Mouse (Mus musculus) lung, adult 2 months (tissue): ENCODE data around the gene 1700113H08Rik. TPM values are rescaled to one million over a fixed set of nuclear protein-coding genes. Genes with fewer than 3 reads are reported as not detected.

Experiments used
- DNase-seq: peaks from one replicate; pipeline ENCODE4 v3.0.0; 2022
- H3K4me1 ChIP-seq: fragments of 200-500 bp; 2 replicates; pipeline ENCODE4 v1.6.1; 2011; ENCODE audit warnings: low read length; ENCODE audit not compliant: control insufficient read depth, insufficient read depth
- H3K4me3 ChIP-seq: fragments of 200-500 bp; replicated peaks from 2 replicates; pipeline ENCODE3; 2011; ENCODE audit warnings: low read depth, mild to moderate bottlenecking, control low read depth, low read length; ENCODE audit errors: extremely low read depth
- CTCF ChIP-seq: fragments of 200-500 bp; IDR thresholded peaks from 2 replicates; pipeline ENCODE4 v1.5.1; 2011; ENCODE audit warnings: mild to moderate bottlenecking, low read length, control low read depth; ENCODE audit not compliant: insufficient read depth
- POLR2A ChIP-seq: fragments of 200-500 bp; IDR thresholded peaks from 2 replicates; pipeline ENCODE4 v1.6.1; 2011; ENCODE audit warnings: low read depth, mild to moderate bottlenecking, control low read depth, low read length, borderline replicate concordance; ENCODE audit errors: extremely low read depth
- WGBS: fragments of 180-500 bp; shearing (Covaris S2); methylation state at CpG from one replicate; pipeline ENCODE4 v1.1.7; 2018; 5-methylcytosine and 5-hydroxymethylcytosine counted together
- polyA plus RNA-seq: library from polyadenylated mRNA; depleted of rRNA; stranded (reverse); fragments of >200 nt; gene quantifications from 2 replicates; pipeline ENCODE4 v1.2.3, GENCODE M21; 2012

Gene 1700113H08Rik
- polyA plus RNA-seq, 1 experiment: not detected

DNA sequence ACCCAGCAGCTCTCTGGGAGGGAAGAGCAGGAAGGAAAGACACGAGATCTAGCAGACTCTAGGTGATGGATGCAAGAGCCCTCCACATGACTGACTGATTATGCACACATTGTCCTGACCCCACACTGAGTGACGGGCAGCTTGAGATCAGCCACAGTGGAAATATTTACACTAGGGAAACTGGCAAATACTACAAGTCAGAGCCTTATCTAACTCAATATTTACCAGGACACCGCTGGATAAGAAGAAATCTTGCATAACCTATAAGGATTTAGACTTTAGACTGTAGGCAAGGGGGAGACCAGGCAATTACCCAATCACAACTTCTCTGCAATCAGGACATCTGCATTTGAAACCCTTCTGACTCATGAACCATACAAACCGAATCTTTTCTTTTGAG is 6.1 kb upstream of the 1700113H08Rik start:
- Histone ChIP-seq H3K4me1 (no peaks in the 10 kb centered on the region), H3K4me3 (no peak overlapping the region)
- no peak for DNase-seq
- WGBS: 34% methylated on average over 4 of the region's 4 CpGs
- TF ChIP-seq POLR2A (no peak), CTCF (no peak)

DNA sequence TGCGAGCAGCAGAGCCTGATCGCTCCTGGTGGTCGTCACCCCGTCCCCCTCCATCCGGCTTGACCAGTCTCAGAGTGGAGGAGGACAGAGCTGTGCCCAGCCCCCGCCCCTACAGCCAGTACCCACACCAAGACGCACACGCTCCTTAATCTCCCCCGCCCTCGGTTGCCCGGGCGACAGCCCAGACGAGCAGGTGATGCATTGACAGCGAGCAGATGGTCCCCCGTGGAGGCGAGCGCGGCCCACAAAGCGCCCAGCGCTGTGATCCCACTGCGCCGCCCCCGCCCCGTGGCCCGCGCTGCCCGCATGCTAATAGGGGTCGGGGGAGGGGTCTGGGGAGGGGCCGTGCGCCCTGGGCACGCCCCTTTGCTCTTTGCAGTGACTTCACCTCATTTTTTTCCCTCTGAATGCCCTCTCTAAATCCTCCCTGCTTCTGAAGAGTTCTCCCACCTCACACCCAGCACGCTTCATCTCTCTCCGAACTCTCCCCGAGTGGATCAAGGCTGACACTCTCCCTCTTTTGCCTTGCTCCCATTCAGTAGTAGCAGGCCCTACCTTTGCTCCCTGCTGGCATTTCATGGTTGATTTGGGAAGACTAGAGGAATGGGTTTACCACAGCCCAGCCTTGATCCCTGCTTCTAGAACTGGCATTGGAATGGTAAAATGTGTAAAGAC is 543 bp downstream of the 1700113H08Rik start:
- WGBS: 1% methylated on average over 34 of the region's 34 CpGs
- TF ChIP-seq POLR2A (no peak), CTCF (no peak)
- Histone ChIP-seq H3K4me3 (no peak overlapping the region), H3K4me1 (no peaks in the 10 kb centered on the region)
- DNase-seq: no peak

DNA sequence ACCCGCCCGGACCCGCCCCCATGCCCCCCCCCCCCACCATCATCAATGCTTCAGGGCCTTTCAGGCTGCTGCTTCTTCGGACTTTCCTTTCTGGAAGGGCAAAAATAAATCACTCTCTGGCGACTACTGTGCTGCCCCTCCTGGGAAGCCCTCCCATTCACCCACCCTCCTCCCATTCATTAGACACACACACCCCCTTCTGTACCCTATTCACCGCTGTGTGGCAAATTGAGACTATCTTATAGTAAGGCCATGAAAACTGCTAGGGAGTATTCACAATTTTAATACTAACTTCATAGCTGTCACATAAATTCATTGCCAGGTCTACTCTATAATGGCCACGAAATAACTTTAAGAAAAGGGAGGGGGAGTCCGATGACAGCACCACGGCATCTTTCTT is 1.1 kb downstream of the 1700113H08Rik start:
- WGBS: 29% methylated on average over 9 of the region's 9 CpGs
- TF ChIP-seq POLR2A: no peak
- TF ChIP-seq CTCF: no peak
- Histone ChIP-seq H3K4me3 (no peak overlapping the region), H3K4me1 (no peaks in the 10 kb centered on the region)
- no peak for DNase-seq

DNA sequence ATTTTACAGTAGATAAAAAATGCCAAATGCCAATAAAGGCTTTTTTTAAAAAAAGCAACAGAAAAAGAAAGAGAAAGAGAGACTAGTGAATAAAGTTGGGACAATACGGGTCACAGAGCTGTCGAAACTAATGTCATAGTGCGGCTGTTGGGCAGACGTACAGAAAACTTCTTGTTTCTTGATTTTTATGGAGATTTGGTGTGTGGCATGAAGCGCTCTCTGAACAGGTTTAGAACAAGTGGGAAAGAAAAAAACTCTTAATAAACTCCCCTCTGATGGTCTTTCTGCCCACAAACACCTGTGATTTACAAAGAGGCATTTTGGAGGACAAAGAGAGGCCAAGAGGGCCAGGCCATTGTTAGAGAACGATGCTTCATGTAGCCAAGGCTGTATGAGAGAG is 1.6 kb downstream of the 1700113H08Rik start:
- no peak overlapping the region for H3K4me3 ChIP-seq
- TF ChIP-seq POLR2A: no peak
- no peak for TF ChIP-seq CTCF
- 82% methylated on average over 6 of the region's 6 CpGs for WGBS
- no peaks in the 10 kb centered on the region for H3K4me1 ChIP-seq
- no peak for DNase-seq

DNA sequence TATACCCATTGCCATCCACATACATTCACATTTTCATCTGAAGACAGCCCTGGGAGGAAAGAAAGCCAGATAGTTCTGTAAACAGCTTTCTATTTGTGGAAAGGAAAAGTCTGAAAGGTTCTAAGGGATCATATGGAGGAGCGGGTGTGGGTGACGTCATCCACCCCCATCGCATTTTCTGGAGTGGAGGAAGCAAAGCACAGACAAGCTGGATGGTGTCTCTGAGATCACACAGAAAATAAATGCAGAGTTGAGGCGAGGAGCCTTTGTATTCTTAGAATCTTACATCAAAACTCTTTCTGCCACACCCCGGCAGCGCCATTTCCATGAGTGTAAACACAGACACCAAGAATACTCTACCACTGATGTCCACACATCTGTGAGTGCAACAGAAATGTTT is 26.4 kb downstream of the 1700113H08Rik start:
- TF ChIP-seq POLR2A (no peak), CTCF (no peak)
- Histone ChIP-seq H3K4me1 (no peaks in the 10 kb centered on the region), H3K4me3 (no peak overlapping the region)
- no peak for DNase-seq
- 57% methylated on average over 6 of the region's 6 CpGs for WGBS

DNA sequence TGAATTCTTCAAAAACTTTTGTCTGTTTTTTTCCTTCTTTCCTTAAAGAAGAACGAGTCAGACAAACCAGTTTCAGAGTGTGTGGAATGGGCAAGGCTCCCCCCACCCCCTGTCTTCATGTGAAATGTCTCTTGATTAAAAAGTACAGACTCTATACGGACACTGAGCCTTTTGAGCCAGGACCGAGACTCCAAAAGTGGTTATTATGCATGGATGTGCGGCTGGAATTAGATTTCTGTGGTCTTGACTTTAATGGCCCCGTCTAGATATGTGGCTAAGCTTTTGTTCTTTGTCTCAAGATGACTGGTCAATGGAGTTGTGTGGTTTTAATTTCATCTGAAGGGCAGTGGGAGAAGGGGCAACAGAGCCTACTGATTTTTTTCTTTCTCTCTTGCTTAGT is 29.8 kb downstream of the 1700113H08Rik start:
- TF ChIP-seq POLR2A (no peak), CTCF (no peak)
- Histone ChIP-seq H3K4me1 (no peaks in the 10 kb centered on the region), H3K4me3 (no peak overlapping the region)
- DNase-seq: no peak
- 75% methylated on average over 5 of the region's 5 CpGs for WGBS

DNA sequence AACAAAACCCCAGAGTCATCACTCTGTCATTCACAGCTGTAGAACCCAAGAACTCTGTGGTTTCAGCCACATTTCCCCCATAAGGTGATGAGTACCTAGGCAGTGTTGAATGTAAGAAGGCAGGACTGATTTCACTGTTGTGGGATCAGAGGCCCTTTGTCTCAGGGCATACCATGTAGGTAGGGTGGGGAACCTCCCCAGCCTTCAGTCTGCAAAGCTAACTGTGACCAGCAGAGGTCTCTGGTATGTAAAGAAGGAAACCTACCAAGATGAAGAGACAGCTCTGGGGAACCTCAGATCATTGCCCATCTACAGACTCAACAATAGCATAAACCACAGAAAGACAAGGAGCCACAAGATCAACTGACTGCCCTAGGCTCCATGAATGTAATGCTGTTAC is 36.4 kb downstream of the 1700113H08Rik start:
- Histone ChIP-seq H3K4me1 (no peaks in the 10 kb centered on the region), H3K4me3 (no peak overlapping the region)
- TF ChIP-seq POLR2A (no peak), CTCF (no peak)
- no peak for DNase-seq

DNA sequence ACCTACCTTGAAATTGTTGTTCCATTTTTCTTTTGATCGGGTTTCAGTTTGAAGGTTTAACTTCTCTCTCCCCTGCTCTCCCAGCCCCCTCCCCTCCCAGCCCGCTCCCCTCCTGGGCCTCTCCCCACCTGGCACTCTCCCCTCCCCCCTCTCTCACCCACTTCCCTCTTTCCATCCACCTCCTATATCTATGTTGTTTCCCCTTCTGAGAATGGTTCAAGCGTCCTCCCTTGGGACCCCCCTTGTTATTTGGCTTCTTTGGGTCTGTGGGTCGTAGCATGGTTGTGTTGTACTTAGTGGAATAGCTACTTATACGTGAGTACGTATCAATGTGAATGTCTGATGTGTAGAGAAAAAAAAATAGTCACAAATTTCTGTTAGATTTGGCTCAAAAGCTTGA is 40.9 kb downstream of the 1700113H08Rik start:
- TF ChIP-seq POLR2A (no peak), CTCF (no peak)
- 56% methylated on average over 6 of the region's 6 CpGs for WGBS
- Histone ChIP-seq H3K4me3 (no peak overlapping the region), H3K4me1 (no peaks in the 10 kb centered on the region)
- no peak for DNase-seq

DNA sequence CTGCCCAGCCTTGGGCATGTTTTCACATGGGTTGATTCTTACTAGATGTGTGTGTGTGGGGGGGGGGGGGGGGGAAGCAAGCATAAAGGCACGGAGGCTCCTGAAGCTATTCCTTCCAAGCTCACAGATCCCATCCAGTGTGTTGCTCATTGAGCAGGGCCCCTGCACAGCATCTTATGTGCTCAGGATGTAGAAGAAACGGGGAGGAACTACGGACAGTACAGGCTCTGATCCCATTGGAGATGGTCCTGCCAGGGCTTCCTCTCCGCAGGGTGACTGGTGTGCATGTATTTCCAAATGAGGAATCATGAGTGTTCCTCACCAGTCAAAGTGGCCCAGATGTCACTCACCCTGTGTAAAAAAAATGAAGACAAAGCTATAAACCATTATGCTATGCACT is 42.8 kb downstream of the 1700113H08Rik start:
- no peak overlapping the region for H3K4me3 ChIP-seq
- WGBS: 86% methylated on average over 4 of the region's 4 CpGs
- no peaks in the 10 kb centered on the region for H3K4me1 ChIP-seq
- TF ChIP-seq POLR2A (no peak), CTCF (no peak)
- DNase-seq: no peak

DNA sequence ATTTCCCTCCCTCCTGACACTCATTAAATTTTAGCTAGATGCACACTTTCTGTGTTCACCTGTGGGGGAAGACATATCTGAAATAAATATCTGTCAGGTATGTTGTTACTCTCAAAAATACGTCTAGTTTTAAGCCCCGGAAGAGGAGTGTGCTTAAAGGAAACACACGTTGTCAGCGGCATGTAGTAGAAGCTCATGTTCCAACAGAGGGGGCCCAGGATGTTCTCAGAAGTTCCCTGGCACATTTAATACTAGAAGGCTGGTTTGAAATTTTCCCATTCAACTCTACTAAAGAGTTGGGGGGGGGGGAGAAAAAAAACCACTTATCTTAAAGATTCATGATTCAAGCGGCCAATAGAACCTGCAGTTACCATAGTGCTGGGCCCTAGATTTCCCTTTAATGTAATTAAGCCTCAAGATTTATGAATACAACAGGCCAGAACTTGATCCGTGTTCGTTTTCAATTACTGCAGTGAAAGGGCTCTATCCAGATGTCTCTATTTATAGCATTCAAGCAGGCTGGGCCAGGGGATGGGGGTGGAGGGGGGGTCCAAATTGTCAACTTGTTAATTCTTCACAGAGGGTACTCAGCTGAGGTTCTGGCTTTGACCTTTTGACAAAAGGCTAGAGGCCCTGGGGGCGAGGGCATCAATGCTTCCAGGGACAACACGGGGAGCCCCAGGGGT is 43.6 kb downstream of the 1700113H08Rik start:
- H3K4me1 ChIP-seq: no peaks in the 10 kb centered on the region
- no peak for DNase-seq
- no peak overlapping the region for H3K4me3 ChIP-seq
- TF ChIP-seq POLR2A (no peak), CTCF (no peak)
- WGBS: 62% methylated on average over 9 of the region's 9 CpGs
